Mouse (Mus musculus) ES-Bruce4 (cell line): ENCODE data around the gene Neb. TPM values are rescaled to one million over a fixed set of nuclear protein-coding genes. Genes with fewer than 3 reads are reported as not detected.

ENCODE experiments used
- H3K27ac ChIP-seq: 2 replicates; pipeline ENCODE4 v1.5.1; 2012; ENCODE audit warnings: low read length, inconsistent platforms; ENCODE audit not compliant: insufficient read depth
- H3K27me3 ChIP-seq: 2 replicates; pipeline ENCODE4 v1.6.1; 2012; ENCODE audit warnings: mild to moderate bottlenecking, low read length, inconsistent platforms; ENCODE audit not compliant: control insufficient read depth, poor library complexity, insufficient read depth, severe bottlenecking
- H3K36me3 ChIP-seq: 2 replicates; pipeline ENCODE4 v1.6.1; 2012; ENCODE audit warnings: inconsistent platforms, mild to moderate bottlenecking, low read length, moderate library complexity; ENCODE audit not compliant: control insufficient read depth, poor library complexity, insufficient read depth, severe bottlenecking
- H3K4me1 ChIP-seq: one replicate; pipeline ENCODE4 v1.8.1; 2011; ENCODE audit warnings: low read length; ENCODE audit not compliant: control insufficient read depth, insufficient read depth
- H3K4me3 ChIP-seq: 2 replicates; pipeline ENCODE4 v1.5.1; 2011; ENCODE audit warnings: low read depth, mild to moderate bottlenecking, low read length
- H3K9ac ChIP-seq: 2 replicates; pipeline ENCODE4 v1.6.1; 2012; ENCODE audit warnings: low read depth, mild to moderate bottlenecking, inconsistent platforms; ENCODE audit not compliant: poor library complexity, severe bottlenecking
- H3K9me3 ChIP-seq: replicated peaks from 2 replicates; pipeline ENCODE4 v1.6.1; 2012; ENCODE audit warnings: mild to moderate bottlenecking, low read length, inconsistent platforms; ENCODE audit not compliant: control insufficient read depth, poor library complexity, insufficient read depth, severe bottlenecking
- CTCF ChIP-seq: IDR thresholded peaks from one replicate; pipeline ENCODE4 v1.8.1; 2011; ENCODE audit warnings: low read depth, low read length
- EP300 ChIP-seq: IDR thresholded peaks from 2 replicates; pipeline ENCODE4 v1.6.1; 2011; ENCODE audit warnings: low read depth, low read length; ENCODE audit not compliant: insufficient read depth
- POLR2A ChIP-seq: IDR thresholded peaks from one replicate; pipeline ENCODE4 v1.8.1; 2011; ENCODE audit warnings: low read length; ENCODE audit not compliant: insufficient read depth
- polyA plus RNA-seq: library from polyadenylated mRNA; stranded (reverse); fragments of >200 nt; gene quantifications from 2 replicates; pipeline ENCODE4 v1.2.4, GENCODE M21; 2011; ENCODE audit warnings: low read depth; ENCODE audit not compliant: missing spikeins, insufficient read depth, insufficient read length

Gene Neb
- polyA plus RNA-seq, 1 experiment = 1.5 TPM

DNA sequence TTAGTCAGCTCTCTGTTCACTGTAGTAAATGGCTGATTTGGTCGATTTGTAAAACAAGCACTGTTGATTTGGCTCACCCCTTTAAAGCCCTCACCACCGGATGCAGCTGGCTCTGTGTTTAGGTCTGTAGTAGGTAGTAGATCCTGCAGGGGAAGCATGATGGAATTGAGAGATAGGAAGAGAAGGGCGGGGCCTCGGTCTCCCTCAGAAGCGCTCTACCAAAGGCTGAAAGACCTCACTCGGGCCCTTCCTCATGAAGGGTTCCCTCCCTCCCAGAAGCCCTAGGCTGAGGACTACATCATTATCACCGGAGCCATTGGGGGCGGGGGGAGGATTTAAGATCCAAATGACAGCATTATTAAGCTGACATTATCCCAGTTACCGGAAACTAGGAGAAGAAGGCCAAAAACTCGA, 581 bp upstream of the Neb start:
- TF ChIP-seq EP300 (no peak), POLR2A (no peak), CTCF (no peak)
- no peak overlapping the region for H3K9ac ChIP-seq
- no peaks in the 10 kb centered on the region for H3K36me3 ChIP-seq
- no peaks in the 10 kb centered on the region for H3K4me1 ChIP-seq
- peak overlapping the region; percentile 35 for H3K4me3 ChIP-seq
- H3K9me3 ChIP-seq = no peaks in the 10 kb centered on the region
- no peak overlapping the region for H3K27ac ChIP-seq
- H3K27me3 ChIP-seq = no peaks in the 10 kb centered on the region

DNA sequence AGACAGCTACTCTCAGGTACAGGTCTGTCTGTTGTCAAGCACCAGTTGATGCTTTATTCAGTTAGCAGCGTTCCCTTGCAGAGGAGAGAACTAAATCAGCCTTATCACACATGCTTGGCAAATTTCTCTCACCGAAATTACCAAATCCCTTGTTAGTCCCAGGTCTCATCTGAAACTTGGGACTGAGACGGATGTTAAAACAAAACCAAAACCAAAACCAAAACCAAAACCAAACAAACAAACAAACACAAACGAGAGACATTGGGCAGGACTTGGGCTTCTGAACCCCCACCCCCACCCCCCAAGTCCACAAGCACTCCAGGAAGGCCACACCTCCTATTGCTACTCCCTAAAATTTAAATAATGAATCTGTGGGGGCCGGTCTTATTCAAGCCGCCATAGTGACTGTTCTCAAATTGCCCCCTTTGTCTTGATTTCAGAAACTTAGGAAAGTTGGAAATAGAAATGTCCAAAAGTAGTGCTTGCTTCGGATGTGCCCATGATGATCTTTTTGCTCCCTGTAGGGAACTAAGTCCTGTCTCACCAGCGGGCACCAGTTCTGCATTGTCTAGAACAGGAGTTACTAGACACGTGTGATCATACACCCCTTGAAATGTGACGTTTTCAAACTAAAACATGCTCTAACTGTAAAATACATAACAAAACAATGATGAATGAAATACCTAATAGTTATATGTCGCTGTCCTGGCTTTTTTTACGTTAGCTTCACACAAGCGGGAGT, 397 bp downstream of the Neb start:
- TF ChIP-seq CTCF = no peak
- TF ChIP-seq POLR2A = no peak
- TF ChIP-seq EP300 = no peak
- Histone ChIP-seq H3K27me3 (no peaks in the 10 kb centered on the region), H3K9me3 (no peaks in the 10 kb centered on the region), H3K9ac (no peak overlapping the region), H3K36me3 (no peaks in the 10 kb centered on the region), H3K4me1 (no peaks in the 10 kb centered on the region), H3K27ac (no peak overlapping the region), H3K4me3 (no peak overlapping the region)

DNA sequence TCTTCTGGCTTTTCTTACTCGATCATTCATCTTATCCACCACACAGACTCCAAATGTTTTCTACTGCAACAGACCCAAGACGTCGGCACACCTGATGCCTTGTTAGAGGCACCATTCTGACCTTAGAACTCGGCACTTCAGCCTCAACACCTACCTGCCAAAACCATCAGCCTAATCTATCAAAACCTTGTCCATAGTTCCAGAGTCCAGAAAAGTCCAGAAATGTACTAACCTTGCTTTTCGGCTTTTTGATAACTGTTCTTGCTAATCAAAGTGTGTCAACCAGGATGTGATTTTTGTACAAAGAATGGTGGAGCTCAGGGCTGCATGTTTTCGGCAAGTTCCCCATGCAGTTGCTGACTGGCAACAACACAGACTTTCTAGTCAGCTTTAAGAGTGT, 3.6 kb downstream of the Neb start:
- Histone ChIP-seq H3K9ac (no peak overlapping the region), H3K4me3 (no peak overlapping the region), H3K9me3 (no peaks in the 10 kb centered on the region), H3K27me3 (no peaks in the 10 kb centered on the region), H3K27ac (no peak overlapping the region), H3K4me1 (no peaks in the 10 kb centered on the region), H3K36me3 (no peaks in the 10 kb centered on the region)
- no peak for TF ChIP-seq EP300
- TF ChIP-seq POLR2A = no peak
- TF ChIP-seq CTCF = no peak

DNA sequence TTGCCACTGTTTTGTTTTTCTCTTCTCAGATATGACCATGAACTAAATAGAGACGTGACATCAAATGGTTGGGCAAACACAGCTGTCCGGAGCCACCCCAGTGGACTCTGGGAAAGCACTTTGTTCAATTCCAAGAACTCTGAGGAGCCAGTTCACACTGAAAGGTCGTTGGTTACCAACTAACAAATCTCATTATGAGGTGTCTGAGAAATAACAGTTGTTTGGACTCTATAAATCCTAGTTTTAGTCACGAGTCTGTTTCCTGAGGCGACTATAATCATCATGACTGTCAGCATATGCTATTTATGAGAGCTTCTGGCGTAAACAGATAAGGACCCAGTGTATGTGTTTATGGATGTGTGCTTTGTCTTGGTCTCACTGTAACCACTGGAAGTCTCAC, 5.8 kb downstream of the Neb start:
- H3K4me3 ChIP-seq = no peak overlapping the region
- no peaks in the 10 kb centered on the region for H3K36me3 ChIP-seq
- H3K4me1 ChIP-seq = no peaks in the 10 kb centered on the region
- H3K9me3 ChIP-seq = no peaks in the 10 kb centered on the region
- H3K27ac ChIP-seq = no peak overlapping the region
- H3K27me3 ChIP-seq = no peaks in the 10 kb centered on the region
- TF ChIP-seq CTCF (no peak), POLR2A (no peak), EP300 (no peak)
- H3K9ac ChIP-seq = no peak overlapping the region

DNA sequence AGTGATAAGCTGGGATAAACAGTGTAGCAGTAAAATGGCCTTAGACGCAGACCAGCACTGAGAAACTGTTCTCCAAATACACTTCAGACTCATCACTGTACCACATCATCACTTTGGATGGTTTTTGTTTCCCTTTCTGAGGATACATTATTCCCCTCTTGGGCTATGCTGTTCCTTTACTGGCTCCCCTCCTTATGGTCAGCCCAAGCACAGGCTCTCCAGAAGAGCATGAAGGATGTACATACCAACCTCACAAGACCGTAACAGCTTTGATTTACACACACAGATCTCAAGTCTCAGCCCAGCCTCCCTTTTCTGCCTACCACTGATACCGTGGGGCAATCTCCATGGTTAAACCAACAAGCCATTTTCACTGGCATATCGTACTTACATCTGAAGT, 6.2 kb downstream of the Neb start:
- Histone ChIP-seq H3K36me3 (no peaks in the 10 kb centered on the region), H3K9ac (no peak overlapping the region), H3K27me3 (no peaks in the 10 kb centered on the region), H3K9me3 (no peaks in the 10 kb centered on the region), H3K4me3 (no peak overlapping the region), H3K4me1 (no peaks in the 10 kb centered on the region), H3K27ac (no peak overlapping the region)
- TF ChIP-seq EP300 (no peak), POLR2A (no peak), CTCF (no peak)

DNA sequence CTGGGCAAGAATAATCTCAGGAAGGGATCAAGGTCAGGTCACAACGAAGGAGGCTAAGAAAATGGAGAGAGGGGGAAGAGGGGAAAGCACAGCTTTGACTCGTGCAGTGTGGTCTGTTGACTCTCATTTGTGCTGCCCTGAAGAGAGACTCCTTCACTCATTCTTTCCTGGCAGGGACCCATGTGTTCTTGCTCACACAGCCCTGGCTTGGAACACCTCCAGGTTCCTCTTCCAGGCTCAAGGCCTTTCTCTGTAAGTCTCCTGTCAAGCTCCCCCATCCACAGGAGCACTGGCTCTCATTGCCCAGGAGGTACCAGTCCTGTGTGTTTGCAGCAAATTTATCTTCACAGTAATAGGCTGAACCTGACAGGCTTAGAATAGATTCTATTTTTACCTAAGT, 7.2 kb downstream of the Neb start:
- TF ChIP-seq CTCF (no peak), EP300 (no peak), POLR2A (no peak)
- no peaks in the 10 kb centered on the region for H3K27me3 ChIP-seq
- no peaks in the 10 kb centered on the region for H3K4me1 ChIP-seq
- no peak overlapping the region for H3K9ac ChIP-seq
- H3K4me3 ChIP-seq = no peak overlapping the region
- no peaks in the 10 kb centered on the region for H3K9me3 ChIP-seq
- no peaks in the 10 kb centered on the region for H3K36me3 ChIP-seq
- no peak overlapping the region for H3K27ac ChIP-seq
